Mouse (Mus musculus) limb, embryonic 12.5 days (tissue): Measurements from ENCODE around the gene Stard5. TPM values are rescaled to one million over a fixed set of nuclear protein-coding genes. Genes with fewer than 3 reads are reported as not detected.

Experiments used
- ATAC-seq: fragments of 200-750 bp; cut with Nextera tagmentation; 2 replicates; pipeline ENCODE4 v1.8.0; 2017; ENCODE audit warnings: low read depth, moderate TSS enrichment; ENCODE audit not compliant: insufficient number of reproducible peaks, insufficient read depth, low FRiP score, low TSS enrichment
- H3K27ac ChIP-seq: fragments of 300-500 bp; sonication (generic); 2 replicates; pipeline ENCODE4 v1.5.1; 2016; ENCODE audit warnings: mild to moderate bottlenecking, moderate library complexity
- H3K27me3 ChIP-seq: fragments of 300-500 bp; sonication (generic); 2 replicates; pipeline ENCODE4 v1.6.1; 2016; ENCODE audit warnings: mild to moderate bottlenecking, moderate library complexity
- H3K36me3 ChIP-seq: fragments of 300-500 bp; sonication (generic); 2 replicates; pipeline ENCODE4 v1.6.1; 2016; ENCODE audit warnings: mild to moderate bottlenecking, moderate library complexity
- H3K4me1 ChIP-seq: fragments of 300-500 bp; sonication (generic); replicated peaks from 2 replicates; pipeline ENCODE4 v1.6.1; 2016
- H3K4me2 ChIP-seq: fragments of 300-500 bp; sonication (generic); 2 replicates; pipeline ENCODE4 v1.6.1; 2016; ENCODE audit warnings: mild to moderate bottlenecking, moderate library complexity
- H3K4me3 ChIP-seq: fragments of 300-500 bp; sonication (generic); replicated peaks from 2 replicates; pipeline ENCODE4 v1.5.1; 2016; ENCODE audit warnings: mild to moderate bottlenecking
- H3K9ac ChIP-seq: fragments of 300-500 bp; sonication (generic); replicated peaks from 2 replicates; pipeline ENCODE4 v1.6.1; 2016; ENCODE audit warnings: mild to moderate bottlenecking, moderate library complexity
- H3K9me3 ChIP-seq: fragments of 300-500 bp; sonication (generic); 2 replicates; pipeline ENCODE4 v1.6.1; 2016; ENCODE audit warnings: mild to moderate bottlenecking, moderate library complexity
- WGBS: fragments of 180-500 bp; shearing (Covaris S2); methylation state at CpG from one replicate; pipeline ENCODE4 v1.1.7; 2016; 5-methylcytosine and 5-hydroxymethylcytosine counted together
- polyA plus RNA-seq: library from polyadenylated mRNA; unstranded; fragments of >200 nt; fragmentation: Nextera tagmentation; extraction: Ambion mirVana; gene quantifications from 2 replicates; pipeline ENCODE4 v1.2.1, GENCODE M21; 2016

The Stard5 gene
- polyA plus RNA-seq, 1 experiment from 2014 or later, result 18.6 TPM

- no peak for ATAC-seq
- H3K9ac ChIP-seq, result no peak overlapping the region
- no peaks in the 10 kb centered on the region for H3K4me1 ChIP-seq
- H3K4me3 ChIP-seq, result no peak overlapping the region
- 79% methylated on average over 5 of the region's 5 CpGs for WGBS
- H3K4me2 ChIP-seq, result no peak overlapping the region
- H3K36me3 ChIP-seq, result no peaks in the 10 kb centered on the region
- no peak overlapping the region for H3K27ac ChIP-seq
- no peaks in the 10 kb centered on the region for H3K27me3 ChIP-seq
- H3K9me3 ChIP-seq, result no peaks in the 10 kb centered on the region
Measured at GRCm38 (mm10) chr7:83667936-83668645, 36.3 kb downstream of the Stard5 start.

GRCm38 (mm10) chr7:83668724-83669123, 37.0 kb downstream of the Stard5 start:
- no peak overlapping the region for H3K27ac ChIP-seq
- ATAC-seq, result no peak
- H3K9me3 ChIP-seq, result no peaks in the 10 kb centered on the region
- no peak overlapping the region for H3K9ac ChIP-seq
- WGBS, result 20% methylated on average over 1 of the region's 1 CpGs
- no peak overlapping the region for H3K4me3 ChIP-seq
- no peaks in the 10 kb centered on the region for H3K36me3 ChIP-seq
- no peak overlapping the region for H3K4me2 ChIP-seq
- H3K4me1 ChIP-seq, result no peaks in the 10 kb centered on the region
- H3K27me3 ChIP-seq, result no peaks in the 10 kb centered on the region

GRCm38 (mm10) chr7:83671573-83671972, 39.8 kb downstream of the Stard5 start:
- Histone ChIP-seq H3K9me3 (no peaks in the 10 kb centered on the region; the same call in 1 of the 2 replicates), H3K4me3 (no peak overlapping the region), H3K27ac (no peak overlapping the region), H3K4me1 (no peaks in the 10 kb centered on the region), H3K4me2 (no peak overlapping the region), H3K9ac (no peak overlapping the region), H3K36me3 (no peaks in the 10 kb centered on the region), H3K27me3 (no peaks in the 10 kb centered on the region)
- 84% methylated on average over 6 of the region's 6 CpGs for WGBS
- ATAC-seq, result no peak

GRCm38 (mm10) chr7:83675545-83676254, 43.9 kb downstream of the Stard5 start:
- Histone ChIP-seq H3K4me2 (no peak overlapping the region), H3K27me3 (no peaks in the 10 kb centered on the region), H3K27ac (no peak overlapping the region), H3K36me3 (no peaks in the 10 kb centered on the region), H3K4me3 (no peak overlapping the region), H3K9ac (no peak overlapping the region), H3K9me3 (no peaks in the 10 kb centered on the region; the same call in 1 of the 2 replicates), H3K4me1 (0 out of 2 replicates have a peak, but pooled peaks cover 3% of the 10 kb centered on the region)
- 35% methylated on average over 5 of the region's 5 CpGs for WGBS
- no peak for ATAC-seq

- ATAC-seq, result no peak
- Histone ChIP-seq H3K27me3 (no peaks in the 10 kb centered on the region), H3K9ac (no peak overlapping the region), H3K4me2 (no peak overlapping the region), H3K27ac (no peak overlapping the region), H3K9me3 (no peaks in the 10 kb centered on the region; the same call in 1 of the 2 replicates), H3K36me3 (no peaks in the 10 kb centered on the region), H3K4me3 (no peak overlapping the region), H3K4me1 (0 out of 2 replicates have a peak, but pooled peaks cover 3% of the 10 kb centered on the region)
- WGBS, result 85% methylated on average over 3 of the region's 3 CpGs
Measured at GRCm38 (mm10) chr7:83677296-83677695, 45.5 kb downstream of the Stard5 start.

- no peak overlapping the region for H3K27ac ChIP-seq
- no peak for ATAC-seq
- peaks cover 14% of the 10 kb centered on the region for H3K4me1 ChIP-seq
- 92% methylated on average over 4 of the region's 4 CpGs for WGBS
- no peaks in the 10 kb centered on the region; the same call in 1 of the 2 replicates for H3K9me3 ChIP-seq
- H3K4me3 ChIP-seq, result no peak overlapping the region
- H3K9ac ChIP-seq, result no peak overlapping the region
- H3K4me2 ChIP-seq, result no peak overlapping the region
- no peaks in the 10 kb centered on the region for H3K27me3 ChIP-seq
- no peaks in the 10 kb centered on the region for H3K36me3 ChIP-seq
Measured at GRCm38 (mm10) chr7:83678506-83678905, 46.7 kb downstream of the Stard5 start.

GRCm38 (mm10) chr7:83682640-83683274, 51.0 kb downstream of the Stard5 start:
- no peak overlapping the region for H3K4me3 ChIP-seq
- peak; percentile 42; the same call in 1 of the 2 replicates for ATAC-seq
- no peaks in the 10 kb centered on the region for H3K9me3 ChIP-seq
- peaks cover 30% of the 10 kb centered on the region for H3K4me1 ChIP-seq
- H3K4me2 ChIP-seq, result no peak overlapping the region
- H3K27ac ChIP-seq, result no peak overlapping the region
- H3K27me3 ChIP-seq, result no peaks in the 10 kb centered on the region
- H3K36me3 ChIP-seq, result no peaks in the 10 kb centered on the region
- no peak overlapping the region for H3K9ac ChIP-seq
- WGBS, result 40% methylated on average over 6 of the region's 6 CpGs

- H3K4me2 ChIP-seq, result no peak overlapping the region
- 27% methylated on average over 6 of the region's 6 CpGs for WGBS
- no peaks in the 10 kb centered on the region for H3K4me1 ChIP-seq
- H3K9ac ChIP-seq, result no peak overlapping the region
- no peak overlapping the region for H3K4me3 ChIP-seq
- no peak for ATAC-seq
- H3K27me3 ChIP-seq, result no peaks in the 10 kb centered on the region
- no peak overlapping the region for H3K27ac ChIP-seq
- H3K9me3 ChIP-seq, result no peaks in the 10 kb centered on the region
- H3K36me3 ChIP-seq, result no peaks in the 10 kb centered on the region
Measured at GRCm38 (mm10) chr7:83695449-83696212, 63.9 kb downstream of the Stard5 start.

GRCm38 (mm10) chr7:83699066-83699745, 67.4 kb downstream of the Stard5 start:
- 77% methylated on average over 6 of the region's 6 CpGs for WGBS

More at GRCm38 (mm10) chr7:83699066-83699745, 67.4 kb downstream of the Stard5 start:
- no peak overlapping the region for H3K9ac ChIP-seq
- no peak overlapping the region for H3K4me3 ChIP-seq
- no peaks in the 10 kb centered on the region for H3K9me3 ChIP-seq
- H3K4me1 ChIP-seq, result peaks cover 12% of the 10 kb centered on the region
- no peak overlapping the region for H3K4me2 ChIP-seq
- H3K27ac ChIP-seq, result no peak overlapping the region
- no peaks in the 10 kb centered on the region for H3K36me3 ChIP-seq
- ATAC-seq, result no peak
- no peaks in the 10 kb centered on the region for H3K27me3 ChIP-seq
